Mouse (Mus musculus) adipose tissue, adult 10 weeks (tissue): ENCODE data around the gene Olfr1288. TPM values are rescaled to one million over a fixed set of nuclear protein-coding genes. Genes with fewer than 3 reads are reported as not detected.

ENCODE experiments used
- polyA plus RNA-seq: library from polyadenylated mRNA; stranded (reverse); fragments of 350-450 nt; fragmentation: Illumina TruSeq; extraction: RNeasy Lipid Tissue Mini Kit (QIAGEN cat#74804); gene quantifications from one replicate; pipeline ENCODE4 v1.2.3, GENCODE M21; 2014; ENCODE audit warnings: low read depth, low replicate concordance

Gene Olfr1288
- not detected for polyA plus RNA-seq

DNA sequence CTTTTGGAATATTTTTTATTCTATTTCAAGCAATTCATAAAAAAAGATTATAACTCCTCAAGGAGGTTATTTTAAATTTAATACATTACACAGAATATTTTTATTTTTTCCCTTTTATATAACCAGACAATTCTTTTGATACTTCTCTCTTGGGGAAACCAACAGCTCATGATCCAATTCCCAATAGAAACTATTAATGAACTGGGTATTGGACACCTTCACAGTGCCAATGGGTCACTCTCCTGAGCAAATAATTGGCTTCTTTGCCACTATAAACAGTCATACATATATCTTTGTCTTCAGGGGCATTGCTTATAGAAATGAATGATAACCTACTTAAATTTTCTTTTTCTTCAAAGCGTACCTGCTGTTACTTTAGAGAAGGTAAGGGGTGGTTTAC is at the start of gene Olfr1288:
TSS of gene Olfr1288 (plus strand) at position 301 of the 400 bp plus-strand sequence.

DNA sequence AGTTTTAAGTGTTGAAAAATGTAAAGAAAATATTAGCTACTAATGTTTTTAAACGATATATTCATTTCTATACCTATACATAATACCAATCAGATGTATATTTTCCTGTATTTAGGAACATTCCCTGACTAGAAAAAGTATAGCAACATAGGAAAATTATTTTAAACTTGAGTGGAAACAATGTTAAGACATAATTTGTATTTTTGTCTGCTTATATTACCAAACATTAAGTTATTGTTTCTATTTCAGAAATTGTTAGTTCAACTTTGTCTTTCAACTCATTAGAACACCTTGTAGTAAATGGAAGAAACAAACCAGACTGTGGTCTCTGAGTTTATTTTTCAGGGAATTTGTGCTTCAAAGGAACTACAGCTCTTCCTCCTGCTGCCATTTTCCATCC is 25.1 kb upstream of the Olfr1288 start, which contains the start of gene Olfr1287:
TSS of gene Olfr1287 (plus strand) at position 301 of the 400 bp plus-strand sequence.

GRCm38 (mm10) chr2:111480519-111480918 is 6.6 kb downstream of the Olfr1288 start, which contains the start of gene Olfr1289:
Gene Olfr1289 (plus strand): TSS chr2:111480819.

GRCm38 (mm10) chr2:111493729-111494128 is 19.8 kb downstream of the Olfr1288 start, which contains the start of gene Olfr1290:
Gene Olfr1290 (minus strand): TSS chr2:111493829.

GRCm38 (mm10) chr2:111496880-111497279 is 23.0 kb downstream of the Olfr1288 start, which contains the start of gene Olfr1291-ps1:
Gene Olfr1291-ps1 (plus strand): TSS chr2:111497180.

DNA sequence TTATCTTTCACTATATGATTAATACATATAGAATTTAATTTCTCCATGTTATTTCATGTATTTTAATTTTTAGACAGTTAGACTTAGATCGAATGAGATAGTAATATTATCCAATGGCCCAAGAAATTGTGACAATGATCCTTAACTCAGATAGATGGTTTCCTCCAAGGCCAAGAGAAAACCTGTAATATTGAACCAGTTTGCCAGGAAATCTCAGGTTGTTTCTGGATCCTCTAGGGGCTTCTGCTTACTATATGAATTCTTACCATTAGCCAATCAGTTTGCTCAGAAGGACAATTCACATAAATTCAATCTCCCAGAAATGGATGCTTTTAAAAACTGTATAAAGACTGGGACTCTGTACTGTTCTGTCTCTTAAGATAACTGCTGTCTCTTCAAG is 51.0 kb downstream of the Olfr1288 start, which contains the start of gene Olfr1293-ps:
TSS of gene Olfr1293-ps (plus strand) at position 301 of the 400 bp plus-strand sequence.

Other genes with a start within 250 kb of the Olfr1288 start
- 1.2 TPM for gene 4930430A15Rik, start 244.5 kb upstream of the Olfr1288 start, polyA plus RNA-seq
- gene Olfr1275, start 238.8 kb upstream of the Olfr1288 start, polyA plus RNA-seq: not detected
- gene Olfr1276, start 219.6 kb upstream of the Olfr1288 start, polyA plus RNA-seq: not detected
- not detected for gene Olfr1277, start 200.0 kb upstream of the Olfr1288 start, polyA plus RNA-seq
- gene Olfr1278, start 184.0 kb upstream of the Olfr1288 start, polyA plus RNA-seq: not detected
- gene Olfr1279, start 173.5 kb upstream of the Olfr1288 start, polyA plus RNA-seq: not detected
- not detected for gene Olfr1280, start 160.1 kb upstream of the Olfr1288 start, polyA plus RNA-seq
- not detected for gene Olfr1281, start 147.6 kb upstream of the Olfr1288 start, polyA plus RNA-seq
- gene Olfr1282, start 138.0 kb upstream of the Olfr1288 start, polyA plus RNA-seq: not detected
- not detected for gene Olfr1283, start 107.3 kb upstream of the Olfr1288 start, polyA plus RNA-seq
- not detected for gene Olfr1284, start 98.6 kb upstream of the Olfr1288 start, polyA plus RNA-seq
- gene Olfr1286, start 51.0 kb upstream of the Olfr1288 start, polyA plus RNA-seq: not detected
- gene Olfr1287, start 25.0 kb upstream of the Olfr1288 start, polyA plus RNA-seq: not detected
- not detected for gene Olfr1289, start 6.7 kb downstream of the Olfr1288 start, polyA plus RNA-seq
- not detected for gene Olfr1290, start 19.7 kb downstream of the Olfr1288 start, polyA plus RNA-seq
- not detected for gene Olfr1291-ps1, start 23.1 kb downstream of the Olfr1288 start, polyA plus RNA-seq
- gene Olfr1293-ps, start 51.1 kb downstream of the Olfr1288 start, polyA plus RNA-seq: not detected
- gene Olfr1294, start 66.2 kb downstream of the Olfr1288 start, polyA plus RNA-seq: not detected
- not detected for gene Olfr1295, start 95.6 kb downstream of the Olfr1288 start, polyA plus RNA-seq
- gene Olfr1297, start 152.4 kb downstream of the Olfr1288 start, polyA plus RNA-seq: not detected
- not detected for gene Olfr1298, start 175.1 kb downstream of the Olfr1288 start, polyA plus RNA-seq
- gene Olfr1299, start 187.3 kb downstream of the Olfr1288 start, polyA plus RNA-seq: not detected